Mouse (Mus musculus) heart, embryonic 14.5 days (tissue): ENCODE measurements around the gene Thsd7b. TPM values are rescaled to one million over a fixed set of nuclear protein-coding genes. Genes with fewer than 3 reads are reported as not detected.

ENCODE experiments used
- ATAC-seq: fragments of 200-750 bp; cut with Nextera tagmentation; 2 replicates; pipeline ENCODE4 v1.8.0; 2017; ENCODE audit warnings: low read depth, moderate TSS enrichment; ENCODE audit not compliant: insufficient number of reproducible peaks, insufficient read depth, low FRiP score
- H3K27ac ChIP-seq, 2 experiments: fragments of 200-500 bp in 1 of 2; fragments of 300-500 bp in 1 of 2; sonication (generic) in 1 of 2; replicated peaks in 1 of 2; 2 replicates each; pipeline ENCODE4 v1.5.1; 2012 to 2014; ENCODE audit warnings: low read depth in 2 of 2, low read length in 2 of 2, control low read depth in 1 of 2, mild to moderate bottlenecking in 1 of 2, mixed read lengths in 1 of 2; ENCODE audit not compliant: control insufficient read depth in 1 of 2, insufficient read depth in 1 of 2
- H3K27me3 ChIP-seq: fragments of 300-500 bp; sonication (generic); 2 replicates; pipeline ENCODE4 v1.6.1; 2014; ENCODE audit warnings: mild to moderate bottlenecking, low read length, control low read depth; ENCODE audit not compliant: control insufficient read depth, insufficient read depth
- H3K36me3 ChIP-seq: fragments of 300-500 bp; sonication (generic); 2 replicates; pipeline ENCODE4 v1.6.1; 2014; ENCODE audit warnings: mild to moderate bottlenecking, control low read depth, low read length, mixed read lengths; ENCODE audit not compliant: control insufficient read depth, insufficient read depth
- H3K4me1 ChIP-seq, 2 experiments: fragments of 200-500 bp in 1 of 2; fragments of 300-500 bp in 1 of 2; sonication (generic) in 1 of 2; 2 replicates each; pipeline ENCODE4 v1.6.1; 2012 to 2014; ENCODE audit warnings: low read length in 2 of 2, control low read depth in 1 of 2, mixed read lengths in 1 of 2; ENCODE audit not compliant: control insufficient read depth in 2 of 2, insufficient read depth in 2 of 2
- H3K4me2 ChIP-seq: fragments of 300-500 bp; sonication (generic); 2 replicates; pipeline ENCODE4 v1.6.1; 2014; ENCODE audit warnings: mild to moderate bottlenecking, low read length
- H3K4me3 ChIP-seq, 2 experiments: fragments of 200-500 bp in 1 of 2; fragments of 300-500 bp in 1 of 2; sonication (generic) in 1 of 2; 2 replicates each; pipeline ENCODE4 v1.5.1; 2012 to 2014; ENCODE audit warnings: low read length in 2 of 2, mild to moderate bottlenecking in 2 of 2, control low read depth in 1 of 2, low read depth in 1 of 2, moderate library complexity in 1 of 2; ENCODE audit not compliant: control insufficient read depth in 1 of 2, insufficient read depth in 1 of 2
- H3K9ac ChIP-seq: fragments of 300-500 bp; sonication (generic); 2 replicates; pipeline ENCODE4 v1.6.1; 2014; ENCODE audit warnings: mild to moderate bottlenecking, low read length
- H3K9me3 ChIP-seq: fragments of 300-500 bp; sonication (generic); 2 replicates; pipeline ENCODE4 v1.6.1; 2016; ENCODE audit warnings: low read length, control low read depth; ENCODE audit not compliant: control insufficient read depth
- WGBS: fragments of 180-500 bp; shearing (Covaris S2); extraction: QIAGEN DNeasy Blood & Tissue Kit; methylation state at CpG from one replicate; pipeline ENCODE4 v1.1.7; 2014; 5-methylcytosine and 5-hydroxymethylcytosine counted together
- polyA plus RNA-seq: library from polyadenylated mRNA; unstranded; fragments of >200 nt; fragmentation: Nextera tagmentation; extraction: Ambion mirVana; gene quantifications from 2 replicates; pipeline ENCODE4 v1.2.1, GENCODE M21; 2014

Gene Thsd7b
- polyA plus RNA-seq, 1 experiment from 2014 or later, result 4.2 TPM

DNA sequence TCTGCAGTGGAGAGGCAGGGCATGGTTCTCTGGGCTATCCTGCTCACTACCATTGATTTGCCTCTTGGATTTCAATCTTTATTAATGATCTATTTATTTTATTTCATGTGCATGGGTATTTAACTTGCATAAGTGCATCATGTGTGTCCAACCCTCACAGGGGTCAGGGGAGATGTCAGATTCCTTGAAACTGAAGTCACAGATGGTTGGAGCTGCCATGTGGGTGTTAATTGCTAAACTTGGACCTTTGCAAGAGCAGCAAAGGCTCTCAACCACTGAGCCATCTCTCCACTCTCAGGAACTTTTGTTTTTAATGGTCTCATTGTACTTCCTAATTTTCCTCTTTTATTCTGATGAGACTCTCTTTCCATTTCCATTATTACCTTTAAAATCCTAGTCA lies 327.8 kb downstream of the Thsd7b start:
- H3K27ac ChIP-seq, result no peak overlapping the region

DNA sequence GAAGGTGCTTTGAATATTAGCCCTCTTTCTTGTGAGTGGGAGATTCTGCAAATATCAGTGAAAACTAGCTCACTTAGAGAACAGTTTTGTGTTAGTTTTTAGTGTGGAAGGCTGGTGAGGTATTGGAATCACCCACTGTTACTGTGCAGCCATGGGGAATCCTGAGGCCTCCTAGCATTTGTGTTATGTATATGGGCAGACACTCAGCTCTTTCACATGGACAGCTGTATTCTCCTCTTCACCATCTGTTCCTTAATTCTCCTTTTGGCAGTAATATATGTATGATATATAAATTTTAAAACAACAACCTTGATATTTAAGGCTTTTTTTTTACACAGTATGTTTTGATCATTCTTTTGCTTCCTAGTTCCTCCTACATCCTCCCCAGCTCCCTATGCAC lies 329.2 kb downstream of the Thsd7b start:
- H3K36me3 ChIP-seq, result no peaks in the 10 kb centered on the region
- no peak overlapping the region for H3K4me3 ChIP-seq
- no peak overlapping the region for H3K9ac ChIP-seq
- no peaks in the 10 kb centered on the region for H3K9me3 ChIP-seq
- no peak overlapping the region for H3K27ac ChIP-seq
- no peak for ATAC-seq
- H3K27me3 ChIP-seq, result no peaks in the 10 kb centered on the region
- no peaks in the 10 kb centered on the region for H3K4me1 ChIP-seq
- H3K4me2 ChIP-seq, result no peak overlapping the region

More for the DNA sequence above, 327.8 kb downstream of the Thsd7b start:
- no peak overlapping the region for H3K9ac ChIP-seq
- no peaks in the 10 kb centered on the region for H3K4me1 ChIP-seq
- no peaks in the 10 kb centered on the region for H3K9me3 ChIP-seq
- H3K27me3 ChIP-seq, result no peaks in the 10 kb centered on the region
- no peaks in the 10 kb centered on the region for H3K36me3 ChIP-seq
- no peak overlapping the region for H3K4me3 ChIP-seq
- no peak overlapping the region for H3K4me2 ChIP-seq
- no peak for ATAC-seq

DNA sequence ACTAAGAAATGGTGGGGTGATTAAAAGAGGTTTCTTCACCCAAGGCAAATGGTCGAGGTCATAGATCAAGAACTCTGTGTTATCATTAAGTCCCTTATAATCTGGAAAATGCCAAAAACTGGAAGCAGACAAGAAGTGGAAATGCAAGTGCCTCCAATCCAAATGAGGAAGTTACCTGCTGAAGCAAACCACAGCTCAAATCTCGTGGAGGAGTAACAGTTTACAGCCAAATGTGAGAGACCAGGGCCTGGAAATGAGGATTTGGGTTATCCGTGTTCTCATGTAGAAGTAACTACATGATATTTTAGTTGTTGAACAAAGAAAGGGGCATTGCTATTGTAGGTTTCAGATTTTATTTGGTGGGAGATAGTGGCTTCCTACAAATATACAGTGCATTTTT lies 335.3 kb downstream of the Thsd7b start:
- Histone ChIP-seq H3K27ac (no peak overlapping the region), H3K9ac (no peak overlapping the region), H3K9me3 (no peaks in the 10 kb centered on the region), H3K27me3 (no peaks in the 10 kb centered on the region), H3K4me2 (no peak overlapping the region), H3K4me1 (no peaks in the 10 kb centered on the region), H3K36me3 (no peaks in the 10 kb centered on the region), H3K4me3 (no peak overlapping the region)
- WGBS, result 64% methylated on average over 3 of the region's 3 CpGs
- no peak for ATAC-seq

DNA sequence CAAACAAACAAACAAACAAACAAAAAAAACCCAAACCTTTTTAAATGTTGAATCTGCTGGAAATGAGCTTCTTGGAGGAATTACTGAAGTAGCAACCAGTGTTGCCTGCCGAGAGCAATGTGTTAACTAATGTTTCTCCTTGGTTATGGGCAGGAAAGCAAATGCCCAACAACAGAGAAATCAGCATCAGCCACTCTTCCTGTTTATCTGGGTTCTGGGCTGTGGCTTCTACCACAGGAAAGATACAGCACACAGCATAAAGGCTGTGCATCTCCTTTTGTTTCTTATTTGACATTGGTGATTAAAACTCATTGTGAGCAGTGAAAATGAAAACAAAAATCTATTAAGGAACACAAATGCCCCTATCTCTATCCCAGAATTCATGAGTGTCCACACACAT lies 343.0 kb downstream of the Thsd7b start:
- Histone ChIP-seq H3K4me2 (no peak overlapping the region), H3K9ac (no peak overlapping the region), H3K36me3 (no peaks in the 10 kb centered on the region), H3K4me3 (no peak overlapping the region), H3K4me1 (no peaks in the 10 kb centered on the region), H3K27me3 (no peaks in the 10 kb centered on the region), H3K9me3 (no peaks in the 10 kb centered on the region), H3K27ac (no peak overlapping the region)
- ATAC-seq, result no peak
- 46% methylated on average over 1 of the region's 1 CpGs for WGBS

DNA sequence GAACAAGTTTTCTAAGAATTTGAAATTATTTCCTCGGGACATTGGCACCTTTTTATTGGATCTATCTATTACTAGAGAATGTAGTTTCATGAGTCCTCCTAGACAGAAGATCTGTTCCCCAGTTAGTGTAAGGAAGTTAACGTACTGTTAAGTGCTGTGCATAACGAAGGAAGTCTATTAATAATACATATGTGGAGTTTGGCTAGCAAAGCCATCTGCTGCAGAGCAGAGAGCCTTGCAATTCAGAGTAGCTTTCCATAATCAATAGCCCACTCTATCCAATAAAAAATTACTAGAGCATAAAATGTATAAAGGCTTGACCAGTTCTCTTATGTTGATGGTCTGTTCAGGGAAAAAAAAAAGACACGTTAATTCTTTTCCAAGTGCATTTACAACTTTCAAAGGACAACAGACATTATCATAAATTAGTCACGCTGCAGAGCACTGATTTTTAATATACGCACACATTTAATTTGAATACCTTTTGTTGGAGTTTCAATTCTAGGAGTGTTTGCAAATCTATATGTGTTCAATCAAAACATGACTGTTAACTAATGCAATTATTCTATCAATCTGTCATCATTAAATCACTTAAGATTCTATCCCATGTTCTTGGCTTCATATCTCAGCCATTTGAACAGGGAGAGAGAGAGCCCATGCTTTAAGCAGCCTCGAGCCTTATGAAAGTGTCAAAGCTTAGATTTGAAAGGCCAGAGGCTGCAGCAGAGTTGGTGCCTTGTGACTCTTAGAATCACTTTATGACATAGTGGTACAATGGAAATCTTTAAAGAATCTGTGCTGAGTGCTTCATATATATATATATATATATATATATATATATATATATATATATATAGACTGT lies 346.6 kb downstream of the Thsd7b start:
- Histone ChIP-seq H3K9ac (no peak overlapping the region), H3K4me2 (no peak overlapping the region), H3K27me3 (no peaks in the 10 kb centered on the region), H3K27ac (no peak overlapping the region), H3K36me3 (no peaks in the 10 kb centered on the region), H3K9me3 (no peaks in the 10 kb centered on the region), H3K4me3 (no peak overlapping the region), H3K4me1 (no peaks in the 10 kb centered on the region)
- WGBS, result 82% methylated on average over 7 of the region's 7 CpGs
- no peak for ATAC-seq

DNA sequence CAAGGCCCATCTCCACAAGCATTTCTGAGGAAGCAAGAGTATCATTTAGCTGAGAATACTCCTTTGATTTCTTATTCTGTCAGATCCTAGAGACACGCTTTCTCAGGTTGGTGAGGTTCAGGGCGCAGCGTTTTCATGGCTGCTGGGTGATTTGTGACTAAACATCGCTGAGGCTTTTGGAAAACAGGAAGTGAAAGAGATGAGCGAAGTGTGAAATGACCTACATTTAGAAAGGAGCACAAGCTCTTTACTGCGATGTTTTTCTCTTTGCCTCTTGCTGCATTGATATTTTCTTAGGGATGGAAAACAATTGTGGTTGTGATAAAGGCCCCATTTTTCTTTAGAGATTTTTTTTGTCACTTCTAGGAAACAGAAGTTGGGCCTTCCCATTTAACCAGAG lies 351.4 kb downstream of the Thsd7b start:
- no peaks in the 10 kb centered on the region for H3K27me3 ChIP-seq
- no peak for ATAC-seq

DNA sequence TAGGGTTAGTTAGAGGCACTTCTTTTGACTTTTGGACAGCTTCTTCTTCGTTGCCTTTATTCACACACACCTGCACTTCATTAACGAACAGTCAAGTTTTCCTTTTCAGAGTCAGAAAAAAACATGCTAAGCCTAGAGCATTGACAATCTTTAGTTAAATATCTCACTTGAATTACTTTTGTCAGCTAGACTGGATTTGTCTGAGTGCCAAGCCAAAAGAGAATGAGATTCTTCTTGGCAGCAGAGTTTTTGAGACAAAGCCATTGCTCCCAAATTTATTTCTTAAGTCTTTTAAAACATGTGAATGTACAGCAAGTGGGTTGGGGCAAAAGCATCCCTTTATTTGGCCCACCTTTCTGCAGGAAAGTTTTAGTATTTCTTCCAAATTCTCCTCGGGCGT lies 362.0 kb downstream of the Thsd7b start:
- Histone ChIP-seq H3K36me3 (no peaks in the 10 kb centered on the region), H3K27me3 (no peaks in the 10 kb centered on the region), H3K4me2 (no peak overlapping the region), H3K27ac (no peak overlapping the region), H3K9me3 (no peaks in the 10 kb centered on the region), H3K9ac (no peak overlapping the region), H3K4me1 (no peaks in the 10 kb centered on the region), H3K4me3 (no peak overlapping the region)
- ATAC-seq, result no peak
- 77% methylated on average over 4 of the region's 4 CpGs for WGBS

More for the DNA sequence above, 351.4 kb downstream of the Thsd7b start:
- H3K4me3 ChIP-seq, result no peak overlapping the region
- H3K9me3 ChIP-seq, result no peaks in the 10 kb centered on the region
- no peak overlapping the region for H3K4me2 ChIP-seq
- H3K9ac ChIP-seq, result no peak overlapping the region
- no peaks in the 10 kb centered on the region for H3K36me3 ChIP-seq
- H3K27ac ChIP-seq, result no peak overlapping the region
- no peaks in the 10 kb centered on the region for H3K4me1 ChIP-seq
- WGBS, result 77% methylated on average over 6 of the region's 6 CpGs
